Mouse (Mus musculus) megakaryocyte progenitor cell, adult 5-6 weeks (primary cell): ENCODE data around the gene Dab2. TPM values are rescaled to one million over a fixed set of nuclear protein-coding genes. Genes with fewer than 3 reads are reported as not detected.

Source experiments
- ATAC-seq: replicated peaks from 2 replicates; pipeline ENCODE4 v1.8.0; 2016; ENCODE audit warnings: mild to moderate bottlenecking, moderate TSS enrichment, inconsistent platforms; ENCODE audit not compliant: poor library complexity
- total RNA-seq, 2 experiments: library from RNA; stranded (forward) in 1 of 2; stranded (reverse) in 1 of 2; fragments of 157-497, 149-512 nt in 1 of 2; fragments of 200-1000 nt in 1 of 2; gene quantifications; 2 replicates each; pipeline versions ENCODE4 v1.2.3 to v1.2.4; 2015 to 2017

The Dab2 gene
- total RNA-seq, 2 experiments from 2014 or later: 0.75 to 3.4 TPM

- no peak for ATAC-seq
Observed at GRCm38 (mm10) chr15:6323577-6323976, 24.0 kb downstream of the Dab2 start.

- no peak for ATAC-seq
Observed at GRCm38 (mm10) chr15:6325443-6325842, 25.9 kb downstream of the Dab2 start.

GRCm38 (mm10) chr15:6326011-6326410 lies 26.4 kb downstream of the Dab2 start:
- ATAC-seq: peak; percentile 66

GRCm38 (mm10) chr15:6331380-6331779 lies 31.8 kb downstream of the Dab2 start:
- no peak for ATAC-seq

- ATAC-seq: peak; percentile 94
Observed at GRCm38 (mm10) chr15:6334664-6335206, 35.1 kb downstream of the Dab2 start.

- ATAC-seq: no peak
Observed at GRCm38 (mm10) chr15:6339767-6340166, 40.2 kb downstream of the Dab2 start.

GRCm38 (mm10) chr15:6340347-6340746 lies 40.8 kb downstream of the Dab2 start:
- peak; percentile 49 for ATAC-seq

- peak; percentile 87 for ATAC-seq
Observed at GRCm38 (mm10) chr15:6341427-6341826, 41.8 kb downstream of the Dab2 start.

- no peak for ATAC-seq
Observed at GRCm38 (mm10) chr15:6353901-6354300, 54.3 kb downstream of the Dab2 start.

- no peak for ATAC-seq
Observed at GRCm38 (mm10) chr15:6359859-6360258, 60.3 kb downstream of the Dab2 start.

GRCm38 (mm10) chr15:6369974-6370373 lies 70.4 kb downstream of the Dab2 start:
- no peak for ATAC-seq

- no peak for ATAC-seq
Observed at GRCm38 (mm10) chr15:6371486-6371885, 71.9 kb downstream of the Dab2 start.

- no peak for ATAC-seq
Observed at GRCm38 (mm10) chr15:6375016-6375415, 75.4 kb downstream of the Dab2 start.

GRCm38 (mm10) chr15:6376001-6376400 lies 76.4 kb downstream of the Dab2 start:
- no peak for ATAC-seq

- no peak for ATAC-seq
Observed at GRCm38 (mm10) chr15:6376785-6377184, 77.2 kb downstream of the Dab2 start.

GRCm38 (mm10) chr15:6384027-6384426 lies 84.4 kb downstream of the Dab2 start:
- no peak for ATAC-seq

- no peak for ATAC-seq
Observed at GRCm38 (mm10) chr15:6385241-6385640, 85.7 kb downstream of the Dab2 start.

- ATAC-seq: peak; percentile 92
Observed at GRCm38 (mm10) chr15:6386159-6386951, 86.8 kb downstream of the Dab2 start.

GRCm38 (mm10) chr15:6386961-6387728 lies 87.6 kb downstream of the Dab2 start:
- ATAC-seq: no peak

- ATAC-seq: no peak
Observed at GRCm38 (mm10) chr15:6387729-6388070, 88.1 kb downstream of the Dab2 start.

GRCm38 (mm10) chr15:6388146-6388545 lies 88.6 kb downstream of the Dab2 start:
- no peak for ATAC-seq

GRCm38 (mm10) chr15:6388631-6389030 lies 89.0 kb downstream of the Dab2 start:
- ATAC-seq: no peak
